Mouse (Mus musculus) heart, adult 2 months (tissue): ENCODE measurements at regions not wholly inside any gene's neighbourhood (a gene's known extent, or its start where the extent isn't known, plus 50 kb on each side); places are given as distances from the start of the nearest gene placed in this dataset.

ENCODE experiments used
- CTCF ChIP-seq: fragments of 200-600 bp; IDR thresholded peaks from 2 replicates; pipeline ENCODE4 v1.8.1; 2022; ENCODE audit warnings: antibody characterized with exemption, mild to moderate bottlenecking, moderate library complexity
- POLR2A ChIP-seq: fragments of 200-500 bp; IDR thresholded peaks from 2 replicates; pipeline ENCODE4 v1.6.1; 2011; ENCODE audit warnings: mild to moderate bottlenecking, low read depth, low read length, control low read depth; ENCODE audit not compliant: insufficient read depth

DNA sequence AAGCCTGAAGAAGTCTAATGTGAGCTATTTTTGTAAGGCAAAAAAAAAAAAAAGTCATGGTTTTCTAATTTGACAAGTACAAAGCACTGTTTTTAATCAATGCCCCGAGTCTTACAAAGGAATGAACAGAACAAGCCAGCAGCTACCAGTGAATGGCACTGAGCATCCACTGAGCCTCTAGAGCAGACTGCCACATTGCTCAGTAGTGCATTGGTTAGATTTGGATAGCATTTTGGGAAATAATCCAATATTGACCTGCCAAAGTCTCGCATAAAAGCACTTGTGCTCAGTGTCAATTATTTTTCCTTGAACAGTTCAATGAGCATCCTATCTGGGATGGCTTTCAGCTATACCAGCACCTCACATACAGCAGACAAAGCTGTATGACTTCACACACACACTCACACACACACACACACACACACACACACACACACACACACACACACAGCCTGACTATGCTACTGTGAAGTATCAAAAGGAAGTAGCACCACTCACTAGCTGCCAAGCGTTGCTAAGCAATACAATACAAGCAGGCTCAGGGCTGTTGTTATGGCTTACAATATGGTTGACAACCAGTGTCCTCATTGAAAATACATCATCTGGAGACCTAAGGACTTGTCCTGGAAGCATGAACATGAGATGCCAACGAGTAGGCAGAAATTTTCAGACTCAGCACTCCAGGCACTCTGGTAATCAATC lies 717.8 kb downstream of the Bcl11a start:
- TF ChIP-seq POLR2A = no peak
- TF ChIP-seq CTCF = no peak
